Mouse (Mus musculus): Measurements from ENCODE around the gene Elmo1. TPM values are rescaled to one million over a fixed set of nuclear protein-coding genes. Genes with fewer than 3 reads are reported as not detected.

Elmo1 gene
- total RNA-seq (2015; ENCODE audit: low replicate concordance) (15.0 and 21.9 TPM in 2 replicates), total RNA-seq (2017; ENCODE audit: low replicate concordance) (7.0 and 8.3 TPM in 2 replicates)

DNA sequence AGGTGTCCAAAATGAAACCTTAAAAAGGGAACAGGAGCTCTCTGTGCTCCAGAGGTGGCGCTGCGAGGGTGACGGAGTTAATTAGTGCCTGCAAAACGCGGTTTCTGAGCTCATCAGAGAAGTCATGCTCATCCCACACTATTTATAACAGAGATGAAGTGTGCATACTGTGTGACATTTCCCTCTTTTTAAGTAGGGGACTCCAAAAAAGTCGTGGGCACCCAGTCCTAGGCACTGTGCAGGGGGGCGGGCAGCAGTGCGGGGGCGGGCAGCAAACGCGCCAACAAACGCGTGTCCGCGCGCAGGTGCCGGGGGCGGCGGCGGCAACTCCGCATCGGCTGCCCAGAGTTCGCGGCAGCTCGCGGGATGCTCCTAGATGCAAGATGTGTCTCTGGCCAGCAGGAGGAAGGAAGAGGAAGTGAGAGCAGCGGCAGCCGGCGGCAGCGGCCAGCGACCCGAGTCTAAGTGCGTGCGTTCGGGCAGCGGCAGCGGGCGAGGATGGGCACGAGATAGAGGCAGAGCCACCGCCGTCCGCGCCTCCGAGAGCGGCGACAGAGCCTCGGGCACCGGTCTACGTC, at the start of gene Elmo1:
TSS of gene Elmo1 (plus strand) at position 464 of the 578 bp plus-strand sequence.
- ATAC-seq (replicated peaks; ENCODE audit: low FRiP score, poor library complexity, severe bottlenecking), result peak; percentile 64; the same call in 1 of the 2 replicates

- no peak for ATAC-seq (replicated peaks; ENCODE audit: low FRiP score, poor library complexity, severe bottlenecking)
These were observed 49.1 kb upstream of the Elmo1 start for GRCm38 (mm10) chr13:20041169-20041830.

- ATAC-seq (replicated peaks; ENCODE audit: low FRiP score, poor library complexity, severe bottlenecking), result no peak
These were observed 47.5 kb upstream of the Elmo1 start for GRCm38 (mm10) chr13:20042856-20043255.

DNA sequence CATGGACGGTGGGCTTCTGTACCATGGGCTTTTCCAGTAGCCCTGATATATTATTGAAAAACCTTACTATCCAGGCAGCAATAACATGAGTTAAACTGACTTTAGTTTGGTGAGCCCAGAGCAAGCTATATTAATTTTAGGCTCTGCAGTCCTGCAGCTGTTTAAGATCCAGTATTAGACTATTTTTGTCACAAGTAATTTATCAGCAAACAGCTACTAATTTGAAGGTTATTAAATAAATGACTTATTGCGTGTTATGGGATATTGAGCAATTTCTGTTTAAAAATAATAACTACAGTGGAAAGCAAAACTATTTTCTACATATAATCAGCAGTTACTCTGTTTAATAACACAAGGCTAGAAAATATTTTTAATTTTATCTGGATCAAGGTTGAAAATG, 45.0 kb upstream of the Elmo1 start:
- ATAC-seq (replicated peaks; ENCODE audit: low FRiP score, poor library complexity, severe bottlenecking), result no peak

GRCm38 (mm10) chr13:20045836-20046235, 44.6 kb upstream of the Elmo1 start:
- no peak for ATAC-seq (replicated peaks; ENCODE audit: low FRiP score, poor library complexity, severe bottlenecking)

GRCm38 (mm10) chr13:20046406-20046805, 44.0 kb upstream of the Elmo1 start:
- no peak for ATAC-seq (replicated peaks; ENCODE audit: low FRiP score, poor library complexity, severe bottlenecking)

GRCm38 (mm10) chr13:20047926-20048836, 42.2 kb upstream of the Elmo1 start:
- ATAC-seq (replicated peaks; ENCODE audit: low FRiP score, poor library complexity, severe bottlenecking), result no peak

GRCm38 (mm10) chr13:20048837-20049160, 41.6 kb upstream of the Elmo1 start:
- ATAC-seq (replicated peaks; ENCODE audit: low FRiP score, poor library complexity, severe bottlenecking), result no peak

DNA sequence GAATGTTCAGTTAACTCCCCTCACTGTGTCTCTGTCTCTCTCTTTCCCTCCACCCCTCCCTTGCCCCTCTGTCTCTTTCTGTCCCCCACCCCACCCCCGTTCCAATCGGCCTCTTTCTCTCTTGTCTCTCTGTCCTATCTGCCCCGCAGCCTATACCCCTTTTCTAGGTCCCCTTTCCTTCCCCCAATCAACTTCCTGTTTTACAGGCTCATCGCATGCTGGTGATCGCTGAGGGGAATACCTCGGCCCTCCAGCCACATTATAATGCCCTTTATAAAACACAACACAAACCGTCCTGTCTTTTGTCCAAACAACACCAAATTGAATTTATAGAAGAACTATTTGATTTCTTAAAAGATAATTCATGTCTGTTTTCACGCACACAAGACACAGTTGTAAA, 40.7 kb upstream of the Elmo1 start:
- no peak for ATAC-seq (replicated peaks; ENCODE audit: low FRiP score, poor library complexity, severe bottlenecking)

DNA sequence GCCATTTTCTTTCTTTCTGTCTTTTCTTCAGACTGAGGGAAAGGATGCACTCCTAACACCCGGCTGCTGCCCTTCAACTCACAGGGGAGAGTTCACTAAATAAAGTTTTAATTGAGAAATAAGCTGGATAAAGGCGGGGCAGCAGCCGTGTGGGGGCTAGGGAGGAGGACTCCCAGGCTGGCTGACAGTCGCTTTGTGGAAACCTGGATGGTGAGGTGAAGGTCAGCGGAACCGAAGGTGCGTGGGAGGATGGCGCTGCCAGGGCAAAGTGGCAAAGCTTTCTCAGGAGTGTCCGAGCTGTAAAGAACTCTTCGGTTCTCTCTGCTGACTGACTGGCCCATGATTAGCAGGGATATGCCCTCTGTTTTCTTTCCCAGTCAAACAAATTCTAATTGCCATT, 40.2 kb upstream of the Elmo1 start:
- ATAC-seq (replicated peaks; ENCODE audit: low FRiP score, poor library complexity, severe bottlenecking), result no peak

DNA sequence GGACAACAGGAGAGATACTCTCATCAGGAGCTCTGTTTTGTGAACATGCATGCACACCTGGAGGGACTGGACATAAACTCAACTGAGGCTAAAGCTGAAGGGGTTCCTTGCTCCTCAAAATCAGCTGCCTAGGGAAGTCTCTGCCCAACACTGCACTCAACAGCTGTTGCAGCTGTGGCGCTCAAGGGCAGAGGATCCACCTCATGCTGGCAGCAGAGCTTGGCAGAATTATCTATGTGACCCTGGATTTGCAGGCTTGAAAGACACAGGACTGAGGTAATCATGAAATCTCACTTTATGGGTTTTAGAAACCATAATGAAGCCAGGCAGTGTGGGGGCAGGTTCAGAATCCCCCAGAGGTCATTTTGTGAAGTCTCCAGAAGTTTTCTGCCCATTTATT, 32.5 kb upstream of the Elmo1 start:
- no peak for ATAC-seq (replicated peaks; ENCODE audit: low FRiP score, poor library complexity, severe bottlenecking)

DNA sequence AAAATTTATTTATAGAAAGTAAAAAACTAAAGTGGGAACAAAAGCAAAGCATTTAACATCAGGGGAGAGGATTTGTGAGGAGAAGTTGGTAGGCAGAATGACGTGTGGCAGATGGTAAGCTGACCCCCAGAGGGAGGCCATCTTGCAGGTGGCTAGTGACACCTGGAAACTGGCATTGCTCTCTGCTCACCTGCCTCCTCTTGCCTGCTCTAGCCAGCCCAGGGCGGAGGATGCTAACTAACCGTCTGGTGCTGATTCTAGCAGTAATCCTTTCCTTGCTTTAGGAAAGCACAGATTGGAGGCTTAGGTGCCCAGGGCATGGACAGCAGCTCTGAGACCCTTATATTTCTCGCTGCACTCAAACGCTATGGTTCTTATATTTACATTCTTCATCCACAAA, 29.4 kb upstream of the Elmo1 start:
- no peak for ATAC-seq (replicated peaks; ENCODE audit: low FRiP score, poor library complexity, severe bottlenecking)

- ATAC-seq (replicated peaks; ENCODE audit: low FRiP score, poor library complexity, severe bottlenecking), result no peak
These were observed 27.1 kb upstream of the Elmo1 start for GRCm38 (mm10) chr13:20063331-20063730.

DNA sequence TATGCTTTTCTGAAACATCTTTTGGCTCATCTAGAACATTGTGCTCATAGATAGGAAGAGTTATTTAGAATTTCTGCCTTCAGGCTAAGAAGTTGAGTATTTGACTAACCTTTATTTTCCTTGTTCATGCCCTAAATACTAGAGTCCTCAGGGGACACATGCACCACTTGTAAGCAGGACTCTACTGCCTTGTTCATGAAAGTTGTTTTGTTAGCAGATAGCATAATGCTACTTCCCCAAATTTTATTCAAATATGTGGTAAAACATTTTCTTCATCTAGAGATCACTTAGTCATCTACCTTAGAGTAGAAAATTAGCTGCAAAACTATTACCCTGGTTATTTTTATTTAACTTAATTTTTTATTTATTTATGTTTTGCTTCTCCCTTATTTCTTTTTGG, 18.4 kb upstream of the Elmo1 start:
- no peak for ATAC-seq (replicated peaks; ENCODE audit: low FRiP score, poor library complexity, severe bottlenecking)

DNA sequence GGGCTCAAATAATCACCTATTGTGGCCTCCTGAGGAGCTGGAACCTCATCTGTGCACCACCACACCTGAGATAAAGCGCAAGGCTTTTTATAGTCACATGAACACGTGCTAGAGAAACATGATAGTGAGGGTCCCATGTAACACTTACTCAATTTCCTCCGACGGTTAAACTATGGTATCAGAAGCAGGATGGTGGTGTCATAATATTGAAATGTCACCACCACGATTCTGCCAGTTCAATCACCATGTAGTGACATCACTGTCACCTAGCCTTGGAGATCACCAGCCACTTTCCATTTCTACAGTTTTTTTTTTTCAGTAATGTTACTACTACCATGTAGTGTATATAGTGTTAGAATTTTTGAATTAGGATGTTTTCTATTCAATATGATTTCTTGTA, 17.4 kb upstream of the Elmo1 start:
- ATAC-seq (replicated peaks; ENCODE audit: low FRiP score, poor library complexity, severe bottlenecking), result no peak

DNA sequence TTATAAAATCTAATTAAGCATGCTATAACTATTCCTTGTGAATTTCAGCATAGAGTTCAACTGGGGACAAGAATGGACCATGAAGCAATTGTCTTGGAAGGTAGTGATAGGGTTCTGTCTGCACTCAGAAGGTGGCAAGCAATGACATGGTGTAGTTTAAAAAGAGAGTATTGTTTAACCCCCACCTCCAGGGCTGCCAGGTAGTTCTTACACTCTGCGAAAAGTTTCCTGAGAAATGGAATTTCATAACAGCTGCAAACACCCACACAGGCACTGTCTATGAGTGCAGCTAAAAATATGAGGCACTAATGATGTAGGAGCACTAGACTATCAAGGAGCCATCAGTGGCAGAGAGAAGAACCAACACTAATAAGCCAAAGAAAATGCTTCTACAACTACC, 13.9 kb upstream of the Elmo1 start:
- no peak for ATAC-seq (replicated peaks; ENCODE audit: low FRiP score, poor library complexity, severe bottlenecking)

DNA sequence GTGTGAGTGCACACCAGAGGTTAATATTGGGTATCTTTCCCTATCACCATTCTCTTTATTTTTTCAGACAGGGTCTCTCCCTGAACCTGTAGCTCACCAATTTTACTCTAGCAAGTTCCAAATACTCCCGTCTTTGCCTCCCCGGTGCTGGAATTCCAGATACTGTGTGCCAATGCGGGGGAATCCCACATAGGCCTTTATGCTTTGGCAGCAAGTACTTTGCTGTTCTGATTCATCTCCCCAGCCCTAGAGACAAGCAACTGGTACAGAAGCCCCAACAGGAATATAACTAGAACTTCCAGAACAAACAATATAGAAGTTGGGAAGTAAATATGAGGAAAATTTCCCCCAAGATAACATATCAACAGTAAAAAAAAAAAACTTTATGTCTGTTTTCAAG, 13.2 kb upstream of the Elmo1 start:
- ATAC-seq (replicated peaks; ENCODE audit: low FRiP score, poor library complexity, severe bottlenecking), result no peak

DNA sequence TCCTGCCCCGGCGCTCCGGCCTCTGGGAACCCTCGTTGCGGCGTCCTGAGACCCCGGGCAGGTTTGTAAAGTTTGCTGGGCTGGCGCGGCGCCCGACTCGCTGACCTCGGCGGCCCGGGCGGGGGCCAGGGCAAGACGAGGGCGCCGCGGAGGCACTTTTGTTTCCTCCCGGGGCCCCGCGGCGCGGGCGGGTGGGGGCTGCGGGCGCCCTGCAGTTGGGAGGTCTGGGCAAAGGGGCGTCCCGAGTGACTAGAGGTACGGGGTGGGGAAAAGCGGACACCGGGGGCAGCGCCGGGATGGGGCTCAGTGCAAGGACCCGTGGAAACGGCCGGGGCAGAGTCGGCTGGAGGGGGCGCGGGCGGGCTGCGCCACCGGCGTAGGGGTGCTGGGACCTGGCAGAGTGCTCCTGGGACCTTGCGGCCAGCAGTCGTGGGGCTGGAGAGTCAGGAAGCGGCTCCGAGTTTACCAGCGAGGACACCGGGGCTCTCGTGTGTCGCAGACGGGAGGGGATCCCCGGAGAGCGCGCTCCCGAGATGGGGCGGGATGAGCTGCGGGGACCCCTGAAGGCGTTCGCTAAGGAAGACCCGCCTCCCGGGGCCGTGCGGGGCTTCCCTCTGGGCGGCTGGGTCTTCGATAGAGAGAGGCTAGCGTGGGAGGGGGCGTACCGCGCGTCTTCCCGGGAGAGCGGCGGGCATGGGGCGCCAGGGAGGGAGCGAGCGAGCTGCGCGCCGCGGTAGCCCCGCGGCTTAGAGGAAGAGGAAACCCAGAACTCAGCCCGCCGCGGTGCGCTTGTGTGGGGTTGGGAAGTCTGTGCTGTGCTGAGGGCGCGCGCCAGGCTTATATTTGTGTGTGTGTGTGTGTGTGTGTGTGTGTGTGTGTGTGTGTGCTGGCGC, 561 bp downstream of the Elmo1 start:
- ATAC-seq (replicated peaks; ENCODE audit: low FRiP score, poor library complexity, severe bottlenecking), result no peak

GRCm38 (mm10) chr13:20091604-20091926, 1.2 kb downstream of the Elmo1 start:
- no peak for ATAC-seq (replicated peaks; ENCODE audit: low FRiP score, poor library complexity, severe bottlenecking)

DNA sequence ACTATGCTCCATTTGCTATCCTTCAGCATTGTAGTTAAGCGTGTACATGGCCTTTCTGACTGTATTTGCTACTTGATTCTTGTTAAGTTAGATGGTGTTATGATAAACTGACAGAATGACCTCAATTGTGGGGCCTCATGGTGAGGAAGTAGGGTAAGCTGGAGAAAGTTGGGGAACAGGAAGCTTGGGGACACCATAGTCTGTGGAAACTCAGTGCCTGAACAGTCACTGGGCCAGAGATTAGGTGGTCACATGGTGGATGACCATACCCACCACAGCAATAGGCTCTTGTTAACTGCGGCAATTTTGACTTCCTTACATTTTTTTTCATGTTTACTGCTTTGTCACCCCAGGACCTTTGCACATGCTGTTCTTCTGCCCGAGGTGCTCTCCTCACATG, 1.9 kb downstream of the Elmo1 start:
- ATAC-seq (replicated peaks; ENCODE audit: low FRiP score, poor library complexity, severe bottlenecking), result no peak

Measured in erythroblast, adult 5-6 weeks (primary cell).